ENCODE assay signal across 8 mouse cellular contexts in genomic region chr5:20701483-20702421, GRCm38 (mm10).
DNase-seq lines count a peak whose midpoint lies in the region; ATAC-seq and TF ChIP-seq lines count a peak whose summit lies in the region.

No protein-coding gene starts in this region.

- TF ChIP-seq EP300 in liver, embryonic 14.5 days (IDR thresholded peaks at IDR 0.05; ENCODE audit: low read depth) = no peak

- no peaks in the 10 kb centered on the region for H3K27me3 ChIP-seq in forebrain, embryonic 11.5 days (ENCODE audit: control insufficient read depth, insufficient read depth, low read length)
- no peaks in the 10 kb centered on the region for H3K27me3 ChIP-seq in heart, embryonic 16.5 days (ENCODE audit: control insufficient read depth, insufficient read depth, low read length)
- H3K27me3 ChIP-seq in liver, embryonic 14.5 days (ENCODE audit: control insufficient read depth, insufficient read depth, low read length) = peaks cover 18% of the 10 kb centered on the region
- no peaks in the 10 kb centered on the region for H3K27me3 ChIP-seq in stomach, embryonic 15.5 days (replicated peaks)

- peak; percentile 60 to 73 for DNase-seq in CD8-positive naive resting alpha-beta T cell, adult 2 months (ENCODE audit: low read depth in 2 of 2, low spot score in 2 of 2)
- DNase-seq in forebrain, embryonic 11.5 days (ENCODE audit: low spot score) = peak; percentile 92
- DNase-seq in kidney, postnatal 25 days = peak; percentile 86 to 91
- DNase-seq in liver, embryonic 14.5 days (ENCODE audit: low read depth in 3 of 3, low spot score in 3 of 3) = peak; percentile 24 to 44 (median 26)
- peak; percentile 90 for DNase-seq in neural tube, embryonic 10.5 days (ENCODE audit: extremely low spot score, low spot score)

- no peaks in the 10 kb centered on the region for H3K4me1 ChIP-seq in brown adipose tissue, adult 24 weeks (ENCODE audit: control insufficient read depth, insufficient read depth, insufficient read length, low read length)
- peaks cover 5% of the 10 kb centered on the region; the same call in 1 of the 2 replicates for H3K4me1 ChIP-seq in forebrain, embryonic 11.5 days (replicated peaks; ENCODE audit: control insufficient read depth, insufficient read depth, low read length)
- H3K4me1 ChIP-seq in heart, embryonic 16.5 days (ENCODE audit: control insufficient read depth, insufficient read depth, low read length) = no peaks in the 10 kb centered on the region
- no peaks in the 10 kb centered on the region for H3K4me1 ChIP-seq in liver, embryonic 14.5 days (replicated peaks; ENCODE audit: control insufficient read depth in 2 of 2, insufficient read depth in 2 of 2, low read length in 1 of 2)
- H3K4me1 ChIP-seq in stomach, embryonic 15.5 days = peaks cover 4% of the 10 kb centered on the region; the same call in 1 of the 2 replicates

- no peaks in the 10 kb centered on the region for H3K9me3 ChIP-seq in forebrain, embryonic 11.5 days (ENCODE audit: control insufficient read depth, low read length)
- H3K9me3 ChIP-seq in heart, embryonic 16.5 days (replicated peaks; ENCODE audit: control insufficient read depth, low read length) = no peaks in the 10 kb centered on the region
- no peaks in the 10 kb centered on the region for H3K9me3 ChIP-seq in liver, embryonic 14.5 days (ENCODE audit: control insufficient read depth, low read length)
- no peaks in the 10 kb centered on the region for H3K9me3 ChIP-seq in stomach, embryonic 15.5 days

- under 1% methylated on average over 49 of the region's 57 CpGs for WGBS in forebrain, embryonic 11.5 days
- under 1% methylated on average over 57 of the region's 57 CpGs for WGBS in heart, embryonic 16.5 days
- under 1% methylated on average over 54 of the region's 57 CpGs for WGBS in liver, embryonic 14.5 days (ENCODE audit: insufficient replicate concordance)
- under 1% methylated on average over 57 of the region's 57 CpGs for WGBS in stomach, embryonic 15.5 days

- no peaks in the 10 kb centered on the region for H3K36me3 ChIP-seq in forebrain, embryonic 11.5 days (ENCODE audit: control insufficient read depth, insufficient read depth, low read length)
- no peaks in the 10 kb centered on the region for H3K36me3 ChIP-seq in heart, embryonic 16.5 days (ENCODE audit: control insufficient read depth, insufficient read depth)
- H3K36me3 ChIP-seq in liver, embryonic 14.5 days (replicated peaks; ENCODE audit: control insufficient read depth, insufficient read depth, low read depth) = no peaks in the 10 kb centered on the region
- no peaks in the 10 kb centered on the region for H3K36me3 ChIP-seq in stomach, embryonic 15.5 days

- H3K27ac ChIP-seq in brown adipose tissue, adult 24 weeks (replicated peaks; ENCODE audit: low read depth, low read length) = peak overlapping the region; percentile 62; the same call in 1 of the 2 replicates
- peak overlapping the region; percentile 94 for H3K27ac ChIP-seq in forebrain, embryonic 11.5 days (ENCODE audit: low read depth, low read length)
- peak overlapping the region; percentile 94 for H3K27ac ChIP-seq in heart, embryonic 16.5 days (ENCODE audit: low read length)
- H3K27ac ChIP-seq in liver, embryonic 14.5 days = no peak overlapping the region
- H3K27ac ChIP-seq in stomach, embryonic 15.5 days = peak overlapping the region; percentile 97

- peak overlapping the region; percentile 90 for H3K9ac ChIP-seq in forebrain, embryonic 11.5 days (ENCODE audit: low read length)
- H3K9ac ChIP-seq in heart, embryonic 16.5 days (ENCODE audit: low read length) = peak overlapping the region; percentile 90
- H3K9ac ChIP-seq in liver, embryonic 14.5 days (replicated peaks) = no peak overlapping the region
- peak overlapping the region; percentile 80 for H3K9ac ChIP-seq in stomach, embryonic 15.5 days

- TF ChIP-seq CTCF in liver, embryonic 14.5 days (IDR thresholded peaks at IDR 0.05; ENCODE audit: low read depth) = peak; percentile 49

- H3K4me2 ChIP-seq in forebrain, embryonic 11.5 days (ENCODE audit: low read depth, low read length, severe bottlenecking) = peak overlapping the region; percentile 77
- H3K4me2 ChIP-seq in heart, embryonic 16.5 days (ENCODE audit: low read depth, low read length) = peak overlapping the region; percentile 87
- H3K4me2 ChIP-seq in liver, embryonic 14.5 days (ENCODE audit: low read depth) = peak overlapping the region; percentile 61
- H3K4me2 ChIP-seq in stomach, embryonic 15.5 days = peak overlapping the region; percentile 86

- H3K4me3 ChIP-seq in brown adipose tissue, adult 24 weeks (ENCODE audit: insufficient read depth, low read depth, low read length) = peak overlapping the region; percentile 73
- H3K4me3 ChIP-seq in forebrain, embryonic 11.5 days (ENCODE audit: low read depth, low read length) = peak overlapping the region; percentile 73
- H3K4me3 ChIP-seq in heart, embryonic 16.5 days (ENCODE audit: low read length) = peak overlapping the region; percentile 81
- H3K4me3 ChIP-seq in liver, embryonic 14.5 days (ENCODE audit: insufficient read depth in 1 of 2, low read depth in 2 of 2, low read length in 2 of 2) = peak overlapping the region; percentile 55
- H3K4me3 ChIP-seq in stomach, embryonic 15.5 days (replicated peaks) = peak overlapping the region; percentile 79

- peak; percentile 95 for ATAC-seq in forebrain, embryonic 11.5 days (replicated peaks; ENCODE audit: low FRiP score)
- peak; percentile 92 for ATAC-seq in heart, embryonic 16.5 days (replicated peaks; ENCODE audit: extremely low read depth, insufficient read depth, low FRiP score)
- peak; percentile 82 for ATAC-seq in liver, embryonic 14.5 days (ENCODE audit: insufficient read depth)
- peak; percentile 92 for ATAC-seq in stomach, embryonic 15.5 days (ENCODE audit: insufficient read depth, low FRiP score, low read depth)

Comparison
In these comparisons a context has a peak if more than half of its experiments do, and no peak if none do; other contexts are left out.
1. DNase-seq: peak in every context shown above with its lines; median percentile 92 in forebrain, embryonic 11.5 days; 90 in neural tube, embryonic 10.5 days; 88 in kidney, postnatal 25 days; 66 in CD8-positive naive resting alpha-beta T cell, adult 2 months; 26 in liver, embryonic 14.5 days.